ENCODE assay signal across 8 mouse cellular contexts in genomic region chr10:128059207-128059981, GRCm38 (mm10). TPM values are rescaled to one million over a fixed set of nuclear protein-coding genes. Genes with fewer than 3 reads are reported as not detected.
DNase-seq lines count a peak whose midpoint lies in the region; ATAC-seq and TF ChIP-seq lines count a peak whose summit lies in the region.

No protein-coding gene starts in this region.

- peak overlapping the region; percentile 78 for H3K4me2 ChIP-seq in intestine, postnatal 0 days (replicated peaks; ENCODE audit: low read depth)
- peak overlapping the region; percentile 72 for H3K4me2 ChIP-seq in limb, embryonic 14.5 days (replicated peaks; ENCODE audit: low read depth, low read length, severe bottlenecking)
- peak overlapping the region; percentile 88 for H3K4me2 ChIP-seq in midbrain, embryonic 13.5 days (replicated peaks)

- under 1% methylated on average over 55 of the region's 62 CpGs for WGBS in intestine, postnatal 0 days
- under 1% methylated on average over 34 of the region's 62 CpGs for WGBS in limb, embryonic 14.5 days
- WGBS in midbrain, embryonic 13.5 days = under 1% methylated on average over 59 of the region's 62 CpGs

- peak; percentile 62 for DNase-seq in cerebellum, adult 11-12 months
- DNase-seq in cerebellum, adult 8-10 months = no peak
- DNase-seq in embryo, embryonic 10.5 days (ENCODE audit: low spot score) = peak; percentile 71
- DNase-seq in gastrocnemius, postnatal 4 days (ENCODE audit: low spot score in 2 of 2) = peak; percentile 39 to 40
- DNase-seq in limb, embryonic 14.5 days (ENCODE audit: low spot score) = peak; percentile 62
- DNase-seq in spleen, postnatal 14 days (ENCODE audit: low spot score in 2 of 2) = peak; percentile 43 to 56

- ATAC-seq in intestine, postnatal 0 days = peak; percentile 57
- no peak; the same call in 1 of the 2 replicates for ATAC-seq in limb, embryonic 14.5 days (ENCODE audit: low FRiP score, low read depth)
- ATAC-seq in midbrain, embryonic 13.5 days = peak; percentile 41

- H3K36me3 ChIP-seq in intestine, postnatal 0 days (ENCODE audit: control insufficient read depth, insufficient read depth) = 0 out of 2 replicates have a peak, but pooled peaks cover 3% of the 10 kb centered on the region
- peaks cover 20% of the 10 kb centered on the region for H3K36me3 ChIP-seq in limb, embryonic 14.5 days (ENCODE audit: control insufficient read depth, insufficient read depth, low read length)
- peaks cover 6% of the 10 kb centered on the region for H3K36me3 ChIP-seq in midbrain, embryonic 13.5 days

- TF ChIP-seq POLR2A in limb, embryonic 14.5 days (IDR thresholded peaks at IDR 0.05; ENCODE audit: borderline replicate concordance, extremely low read depth, insufficient read depth, insufficient read length) = 0 out of 2 replicates have a peak, but pooled peaks have one; percentile 3

- H3K4me3 ChIP-seq in intestine, postnatal 0 days (ENCODE audit: low read depth, low read length) = peak overlapping the region; percentile 71
- peak overlapping the region; percentile 90 for H3K4me3 ChIP-seq in limb, embryonic 14.5 days (replicated peaks; ENCODE audit: low read length)
- H3K4me3 ChIP-seq in midbrain, embryonic 13.5 days (replicated peaks) = peak overlapping the region; percentile 91

- TF ChIP-seq CTCF in intestine, postnatal 0 days (IDR thresholded peaks at IDR 0.05; ENCODE audit: low read depth) = peak; percentile 42

- H3K9ac ChIP-seq in intestine, postnatal 0 days (ENCODE audit: low read depth, low read length) = peak overlapping the region; percentile 92
- peak overlapping the region; percentile 94 for H3K9ac ChIP-seq in limb, embryonic 14.5 days (ENCODE audit: low read depth, low read length, severe bottlenecking)
- H3K9ac ChIP-seq in midbrain, embryonic 13.5 days (replicated peaks) = peak overlapping the region; percentile 93

- no peaks in the 10 kb centered on the region for H3K9me3 ChIP-seq in intestine, postnatal 0 days (ENCODE audit: control insufficient read depth)
- no peaks in the 10 kb centered on the region for H3K9me3 ChIP-seq in limb, embryonic 14.5 days (ENCODE audit: control insufficient read depth, low read length)
- no peaks in the 10 kb centered on the region for H3K9me3 ChIP-seq in midbrain, embryonic 13.5 days

- H3K27ac ChIP-seq in intestine, postnatal 0 days (ENCODE audit: low read depth, low read length) = peak overlapping the region; percentile 97
- H3K27ac ChIP-seq in limb, embryonic 14.5 days (replicated peaks; ENCODE audit: low read depth, low read length) = peak overlapping the region; percentile 96
- peak overlapping the region; percentile 99 for H3K27ac ChIP-seq in midbrain, embryonic 13.5 days

- no peaks in the 10 kb centered on the region for H3K27me3 ChIP-seq in intestine, postnatal 0 days (replicated peaks; ENCODE audit: control insufficient read depth, insufficient read depth, low read length)
- H3K27me3 ChIP-seq in limb, embryonic 14.5 days (ENCODE audit: control insufficient read depth, insufficient read depth, low read length) = no peaks in the 10 kb centered on the region
- H3K27me3 ChIP-seq in midbrain, embryonic 13.5 days = no peaks in the 10 kb centered on the region

- 0 out of 2 replicates have a peak, but pooled peaks cover 3% of the 10 kb centered on the region for H3K4me1 ChIP-seq in intestine, postnatal 0 days (replicated peaks; ENCODE audit: control insufficient read depth, insufficient read depth, low read length)
- peaks cover 15% of the 10 kb centered on the region for H3K4me1 ChIP-seq in limb, embryonic 14.5 days (ENCODE audit: control insufficient read depth, insufficient read depth, low read length)
- peaks cover 35% of the 10 kb centered on the region for H3K4me1 ChIP-seq in midbrain, embryonic 13.5 days (replicated peaks)

RNA-seq across cellular contexts. Expression of gene Ptges3, which starts 0.6 kb away (rescaled TPM):
- total RNA-seq in gastrocnemius, postnatal 4 days (2021) = 100 to 1,000 TPM; 108 to 110 TPM
- polyA plus RNA-seq in intestine, postnatal 0 days (2015; fragmentation: Nextera tagmentation; extraction: Ambion mirVana) = 264 and 269 TPM in 2 replicates
- 78.0 and 93.0 TPM in 2 replicates for polyA plus RNA-seq in limb, embryonic 14.5 days (2012; rRNA removed)
- 450 and 461 TPM in 2 replicates for polyA plus RNA-seq in limb, embryonic 14.5 days (2014; fragmentation: Nextera tagmentation; extraction: Ambion mirVana)
- 443 and 496 TPM in 2 replicates for polyA plus RNA-seq in midbrain, embryonic 13.5 days (2015; fragmentation: Nextera tagmentation; extraction: Ambion mirVana)

RNA-seq across cellular contexts. Expression of gene Atp5b, which starts 23.7 kb away (rescaled TPM):
- 1,000 to 10,000 TPM; 3,386 to 3,414 TPM for total RNA-seq in gastrocnemius, postnatal 4 days (2021)
- 2,460 and 2,644 TPM in 2 replicates for polyA plus RNA-seq in intestine, postnatal 0 days (2015; fragmentation: Nextera tagmentation; extraction: Ambion mirVana)
- 1,269 and 2,071 TPM in 2 replicates for polyA plus RNA-seq in limb, embryonic 14.5 days (2012; rRNA removed)
- 1,908 and 2,011 TPM in 2 replicates for polyA plus RNA-seq in limb, embryonic 14.5 days (2014; fragmentation: Nextera tagmentation; extraction: Ambion mirVana)
- 2,005 and 2,018 TPM in 2 replicates for polyA plus RNA-seq in midbrain, embryonic 13.5 days (2015; fragmentation: Nextera tagmentation; extraction: Ambion mirVana)

RNA-seq across cellular contexts. Expression of gene Naca, which starts 24.0 kb away (rescaled TPM):
- 100 to 1,000 TPM; 673 TPM for total RNA-seq in gastrocnemius, postnatal 4 days (2021)
- polyA plus RNA-seq in intestine, postnatal 0 days (2015; fragmentation: Nextera tagmentation; extraction: Ambion mirVana) = 511 and 531 TPM in 2 replicates
- 362 and 554 TPM in 2 replicates for polyA plus RNA-seq in limb, embryonic 14.5 days (2012; rRNA removed)
- 844 and 893 TPM in 2 replicates for polyA plus RNA-seq in limb, embryonic 14.5 days (2014; fragmentation: Nextera tagmentation; extraction: Ambion mirVana)
- polyA plus RNA-seq in midbrain, embryonic 13.5 days (2015; fragmentation: Nextera tagmentation; extraction: Ambion mirVana) = 643 and 661 TPM in 2 replicates

RNA-seq across cellular contexts. Expression of gene Baz2a, which starts 32.0 kb away (rescaled TPM):
- total RNA-seq in gastrocnemius, postnatal 4 days (2021) = 10 to 100 TPM; 24.4 to 24.8 TPM
- 8.1 and 8.6 TPM in 2 replicates for polyA plus RNA-seq in intestine, postnatal 0 days (2015; fragmentation: Nextera tagmentation; extraction: Ambion mirVana)
- polyA plus RNA-seq in limb, embryonic 14.5 days (2012; rRNA removed) = 28.3 and 31.1 TPM in 2 replicates
- polyA plus RNA-seq in limb, embryonic 14.5 days (2014; fragmentation: Nextera tagmentation; extraction: Ambion mirVana) = 17.5 and 18.2 TPM in 2 replicates
- polyA plus RNA-seq in midbrain, embryonic 13.5 days (2015; fragmentation: Nextera tagmentation; extraction: Ambion mirVana) = 13.8 and 13.9 TPM in 2 replicates

RNA-seq across cellular contexts. Expression of gene Prim1, which starts 44.4 kb away (rescaled TPM):
- total RNA-seq in gastrocnemius, postnatal 4 days (2021) = 10 to 100 TPM; 15.4 to 15.5 TPM
- polyA plus RNA-seq in intestine, postnatal 0 days (2015; fragmentation: Nextera tagmentation; extraction: Ambion mirVana) = 18.7 and 22.1 TPM in 2 replicates
- 47.6 and 59.5 TPM in 2 replicates for polyA plus RNA-seq in limb, embryonic 14.5 days (2012; rRNA removed)
- 73.9 and 76.5 TPM in 2 replicates for polyA plus RNA-seq in limb, embryonic 14.5 days (2014; fragmentation: Nextera tagmentation; extraction: Ambion mirVana)
- 44.8 and 49.4 TPM in 2 replicates for polyA plus RNA-seq in midbrain, embryonic 13.5 days (2015; fragmentation: Nextera tagmentation; extraction: Ambion mirVana)
